Mouse (Mus musculus) bone marrow macrophage, adult 2 months (primary cell): ENCODE results near the gene Metap1d.

ENCODE experiments used
- CTCF ChIP-seq: IDR thresholded peaks from 2 replicates; pipeline ENCODE4 v1.5.1; 2012; ENCODE audit warnings: low read depth, mild to moderate bottlenecking, low read length, moderate library complexity
- POLR2A ChIP-seq: IDR thresholded peaks from 2 replicates; pipeline ENCODE4 v1.6.1; 2012; ENCODE audit warnings: mild to moderate bottlenecking, low read depth, low read length, borderline replicate concordance

- TF ChIP-seq POLR2A (no peak), CTCF (no peak)
Measured at GRCm38 (mm10) chr2:71499276-71500230, 46.5 kb downstream of the Metap1d start.
